Mouse (Mus musculus) kidney, adult 2 months (tissue): ENCODE results near the gene Cyp27a1.

ENCODE experiments used
- CTCF ChIP-seq: fragments of 200-500 bp; conservative IDR thresholded peaks from 2 replicates; pipeline ENCODE4 v1.5.1; 2011; ENCODE audit warnings: low read depth, mild to moderate bottlenecking, control low read depth, low read length, moderate library complexity, mixed read lengths; ENCODE audit not compliant: insufficient read depth, insufficient read length
- POLR2A ChIP-seq: fragments of 200-500 bp; IDR thresholded peaks from one replicate; pipeline ENCODE4 v1.6.1; 2011; ENCODE audit warnings: low read depth, low read length, control low read depth

GRCm38 (mm10) chr1:74672731-74673130 lies 40.6 kb upstream of the Cyp27a1 start:
- TF ChIP-seq CTCF (no peak), POLR2A (no peak)
